Mouse (Mus musculus) heart, postnatal 4 days (tissue): ENCODE measurements at regions not wholly inside any gene's neighbourhood (a gene's known extent, or its start where the extent isn't known, plus 50 kb on each side); places are given as distances from the start of the nearest gene placed in this dataset.
"Not testable (repeated sequence)": the region's sequence is repeated elsewhere in the genome, so short reads cannot be mapped to it uniquely, and the experiment has no call there.

ENCODE experiments used
- DNase-seq: peaks from one replicate; pipeline ENCODE4 v3.0.0; 2021

DNA sequence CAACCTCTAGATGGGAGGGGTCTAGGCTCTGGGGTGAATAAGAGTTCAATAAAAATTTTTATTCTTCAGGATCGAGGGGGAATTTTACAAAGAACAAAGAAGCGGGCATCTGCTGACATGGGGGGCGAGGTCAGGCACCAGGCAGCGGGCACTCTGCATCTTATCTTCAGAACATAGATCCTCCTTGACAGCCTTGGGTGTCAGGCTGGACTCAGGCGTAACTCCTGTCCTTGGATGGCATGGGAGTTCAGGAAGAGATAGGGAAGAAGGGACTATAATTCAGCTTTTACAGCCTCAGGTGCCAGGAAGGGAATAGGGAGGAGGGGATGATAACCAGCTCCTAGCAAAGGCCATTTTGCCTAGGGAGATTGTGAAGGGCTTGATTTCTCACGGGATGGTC is 753.1 kb downstream of the Gm10330 start:
- DNase-seq, result not testable (repeated sequence)

DNA sequence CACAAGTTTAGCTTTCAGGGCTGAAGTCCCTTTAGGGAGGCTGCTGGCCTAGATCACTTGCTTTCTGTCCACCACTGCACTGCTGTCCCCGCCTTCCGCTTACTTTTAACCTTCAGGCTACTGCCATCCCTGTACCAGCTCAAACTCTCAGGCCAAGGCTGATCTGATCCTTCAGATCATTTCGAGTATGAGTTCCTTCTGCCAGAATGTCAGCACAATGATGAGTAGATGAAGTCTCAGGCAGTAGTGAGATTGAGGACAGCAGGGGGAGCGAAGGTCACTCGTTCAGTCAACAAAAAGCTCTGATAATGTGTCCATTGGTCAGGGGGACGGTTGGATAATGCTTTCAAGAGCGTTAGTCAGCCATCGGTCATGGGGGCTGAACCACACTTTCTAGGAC is 756.5 kb downstream of the Gm10330 start:
- not testable (repeated sequence) for DNase-seq

DNA sequence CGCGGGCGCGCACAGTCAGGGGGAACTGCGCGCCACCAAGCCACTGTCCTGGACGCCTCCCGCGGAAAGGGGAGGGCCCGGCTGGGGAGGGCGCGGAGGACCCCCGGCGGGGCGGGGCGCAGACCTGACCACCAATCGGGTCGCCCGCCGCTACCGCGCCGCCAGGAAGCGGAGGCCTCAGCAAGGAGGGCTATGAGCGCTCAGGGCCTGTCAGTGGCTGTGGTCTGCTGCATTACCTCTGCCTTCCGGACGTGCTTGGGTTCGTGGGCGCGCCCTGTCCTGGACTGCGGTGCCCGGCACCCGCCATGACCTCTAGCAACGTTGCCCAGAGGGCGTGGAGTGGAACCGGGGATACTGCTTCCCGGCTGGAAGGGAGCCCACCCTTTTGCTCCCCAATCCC is 769.9 kb downstream of the Gm10330 start:
- DNase-seq, result peak; percentile 54

DNA sequence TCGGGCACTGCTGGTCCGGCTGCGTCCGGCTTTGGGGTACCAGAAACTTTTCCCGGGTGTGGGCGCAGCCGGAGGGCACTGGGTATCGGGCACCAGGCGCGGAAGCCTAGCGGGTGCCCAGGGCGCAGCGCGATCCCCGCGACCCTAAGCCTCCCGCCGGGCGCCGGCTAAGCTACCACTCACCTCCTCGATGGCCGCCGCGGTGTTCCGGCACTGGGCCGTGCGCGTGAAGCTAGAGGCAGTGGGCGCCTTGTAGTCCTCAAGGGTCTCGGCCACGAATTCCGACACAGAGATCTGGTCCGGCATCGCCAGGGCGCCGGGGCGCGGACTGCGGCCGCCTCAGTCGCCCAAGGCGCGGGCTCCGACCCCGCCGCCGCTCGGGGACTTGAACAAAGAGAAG is 770.4 kb downstream of the Gm10330 start:
- DNase-seq, result peak; percentile 5
